Mouse (Mus musculus): ENCODE data around the gene Ankrd35. TPM values are rescaled to one million over a fixed set of nuclear protein-coding genes. Genes with fewer than 3 reads are reported as not detected.

Ankrd35 gene
- 0.29 TPM in 1 of 2 replicates, not detected in the other for polyA plus RNA-seq (2012; ENCODE audit: insufficient read depth, insufficient read length, missing spikeins)

GRCm38 (mm10) chr3:96669727-96670468 lies at the start of gene Ankrd35:
TSS of gene Ankrd35 (plus strand) at chr3:96670131.
- H3K4me3 ChIP-seq (ENCODE audit: insufficient read depth, low read depth, low read length) = peak within 1 kb of the TSS; percentile 56
- no peak within 1 kb of the TSS for H3K27ac ChIP-seq (replicated peaks; ENCODE audit: low read depth, low read length)
- peaks cover 2% of the 10 kb centered on the region; the same call in 1 of the 2 replicates for H3K4me1 ChIP-seq (ENCODE audit: control insufficient read depth, insufficient read depth, insufficient read length, low read length)

- Histone ChIP-seq H3K27ac (replicated peaks; ENCODE audit: low read depth, low read length) (no peak overlapping the region), H3K4me3 (ENCODE audit: insufficient read depth, low read depth, low read length) (no peak overlapping the region), H3K4me1 (ENCODE audit: control insufficient read depth, insufficient read depth, insufficient read length, low read length) (no peaks in the 10 kb centered on the region)
Observed at GRCm38 (mm10) chr3:96623201-96623600, 46.7 kb upstream of the Ankrd35 start.

- peak within 1 kb of the TSS; percentile 98 for H3K27ac ChIP-seq (replicated peaks; ENCODE audit: low read depth, low read length)
- H3K4me3 ChIP-seq (ENCODE audit: insufficient read depth, low read depth, low read length) = peak within 1 kb of the TSS; percentile 90
- H3K4me1 ChIP-seq (ENCODE audit: control insufficient read depth, insufficient read depth, insufficient read length, low read length) = 0 out of 2 replicates have a peak, but pooled peaks cover 2% of the 10 kb centered on the region
Observed at GRCm38 (mm10) chr3:96629729-96630600, 40.0 kb upstream of the Ankrd35 start, which contains the start of gene Rbm8a. TSS of gene Rbm8a (plus strand) at chr3:96629933.

GRCm38 (mm10) chr3:96632058-96632457 lies 37.9 kb upstream of the Ankrd35 start:
- Histone ChIP-seq H3K4me1 (ENCODE audit: control insufficient read depth, insufficient read depth, insufficient read length, low read length) (0 out of 2 replicates have a peak, but pooled peaks cover 2% of the 10 kb centered on the region), H3K4me3 (ENCODE audit: insufficient read depth, low read depth, low read length) (no peak overlapping the region), H3K27ac (replicated peaks; ENCODE audit: low read depth, low read length) (no peak overlapping the region)

GRCm38 (mm10) chr3:96634015-96634414 lies 35.9 kb upstream of the Ankrd35 start:
- H3K4me1 ChIP-seq (ENCODE audit: control insufficient read depth, insufficient read depth, insufficient read length, low read length) = 0 out of 2 replicates have a peak, but pooled peaks cover 2% of the 10 kb centered on the region
- H3K27ac ChIP-seq (replicated peaks; ENCODE audit: low read depth, low read length) = no peak overlapping the region

GRCm38 (mm10) chr3:96634928-96635879 lies 34.7 kb upstream of the Ankrd35 start, which contains the start of the genes Pex11b and Gm42957:
TSS of gene Pex11b (plus strand) at chr3:96635376.
TSS of gene Gm42957 (plus strand) at chr3:96635474.
- Histone ChIP-seq H3K4me1 (ENCODE audit: control insufficient read depth, insufficient read depth, insufficient read length, low read length) (0 out of 2 replicates have a peak, but pooled peaks cover 2% of the 10 kb centered on the region), H3K4me3 (ENCODE audit: insufficient read depth, low read depth, low read length) (peak within 1 kb of the TSS; percentile 76), H3K27ac (replicated peaks; ENCODE audit: low read depth, low read length) (peak within 1 kb of the TSS; percentile 71)

More at GRCm38 (mm10) chr3:96634015-96634414, 35.9 kb upstream of the Ankrd35 start:
- no peak overlapping the region for H3K4me3 ChIP-seq (ENCODE audit: insufficient read depth, low read depth, low read length)

- H3K27ac ChIP-seq (replicated peaks; ENCODE audit: low read depth, low read length) = peak overlapping the region; percentile 36; the same call in 1 of the 2 replicates
- H3K4me3 ChIP-seq (ENCODE audit: insufficient read depth, low read depth, low read length) = peak overlapping the region; percentile 76
- H3K4me1 ChIP-seq (ENCODE audit: control insufficient read depth, insufficient read depth, insufficient read length, low read length) = no peaks in the 10 kb centered on the region
Observed at GRCm38 (mm10) chr3:96635906-96636305, 34.0 kb upstream of the Ankrd35 start.

- no peak overlapping the region for H3K27ac ChIP-seq (replicated peaks; ENCODE audit: low read depth, low read length)
- no peaks in the 10 kb centered on the region for H3K4me1 ChIP-seq (ENCODE audit: control insufficient read depth, insufficient read depth, insufficient read length, low read length)
- H3K4me3 ChIP-seq (ENCODE audit: insufficient read depth, low read depth, low read length) = peak overlapping the region; percentile 76
Observed at GRCm38 (mm10) chr3:96636448-96636847, 33.5 kb upstream of the Ankrd35 start.

GRCm38 (mm10) chr3:96639219-96639618 lies 30.7 kb upstream of the Ankrd35 start:
- Histone ChIP-seq H3K27ac (replicated peaks; ENCODE audit: low read depth, low read length) (no peak overlapping the region), H3K4me3 (ENCODE audit: insufficient read depth, low read depth, low read length) (no peak overlapping the region), H3K4me1 (ENCODE audit: control insufficient read depth, insufficient read depth, insufficient read length, low read length) (no peaks in the 10 kb centered on the region)

- no peaks in the 10 kb centered on the region for H3K4me1 ChIP-seq (ENCODE audit: control insufficient read depth, insufficient read depth, insufficient read length, low read length)
- H3K27ac ChIP-seq (replicated peaks; ENCODE audit: low read depth, low read length) = no peak within 1 kb of the TSS
- no peak within 1 kb of the TSS for H3K4me3 ChIP-seq (ENCODE audit: insufficient read depth, low read depth, low read length)
Observed at GRCm38 (mm10) chr3:96645018-96645649, 24.8 kb upstream of the Ankrd35 start, which contains the start of gene Itga10. TSS of gene Itga10 (plus strand) at chr3:96645584.

GRCm38 (mm10) chr3:96647365-96647764 lies 22.6 kb upstream of the Ankrd35 start:
- no peaks in the 10 kb centered on the region for H3K4me1 ChIP-seq (ENCODE audit: control insufficient read depth, insufficient read depth, insufficient read length, low read length)
- H3K4me3 ChIP-seq (ENCODE audit: insufficient read depth, low read depth, low read length) = no peak overlapping the region
- H3K27ac ChIP-seq (replicated peaks; ENCODE audit: low read depth, low read length) = no peak overlapping the region

GRCm38 (mm10) chr3:96660901-96661300 lies 9.0 kb upstream of the Ankrd35 start:
- Histone ChIP-seq H3K4me1 (ENCODE audit: control insufficient read depth, insufficient read depth, insufficient read length, low read length) (no peaks in the 10 kb centered on the region), H3K27ac (replicated peaks; ENCODE audit: low read depth, low read length) (no peak overlapping the region), H3K4me3 (ENCODE audit: insufficient read depth, low read depth, low read length) (no peak overlapping the region)

GRCm38 (mm10) chr3:96662731-96663316 lies 7.1 kb upstream of the Ankrd35 start:
- Histone ChIP-seq H3K4me3 (ENCODE audit: insufficient read depth, low read depth, low read length) (no peak overlapping the region), H3K27ac (replicated peaks; ENCODE audit: low read depth, low read length) (no peak overlapping the region)

More at GRCm38 (mm10) chr3:96662731-96663316, 7.1 kb upstream of the Ankrd35 start:
- no peaks in the 10 kb centered on the region for H3K4me1 ChIP-seq (ENCODE audit: control insufficient read depth, insufficient read depth, insufficient read length, low read length)
